Mouse (Mus musculus): ENCODE measurements around the gene B3gntl1. TPM values are rescaled to one million over a fixed set of nuclear protein-coding genes. Genes with fewer than 3 reads are reported as not detected.
"Not testable (repeated sequence)": the region's sequence is repeated elsewhere in the genome, so short reads cannot be mapped to it uniquely, and the experiment has no call there.

The B3gntl1 gene
- total and polyA plus RNA-seq, 3 experiments = 3.8 to 5.9 (median 4.8) TPM

GRCm38 (mm10) chr11:121667541-121667940, 5.4 kb downstream of the B3gntl1 start:
- 93% methylated on average over 4 of the region's 4 CpGs for whole genome bisulfite sequencing
- no peak for DNase-seq
- H3K4me1 ChIP-seq (ENCODE audit: control insufficient read depth, insufficient read depth, low read length) = no peaks in the 10 kb centered on the region; the same call in 1 of the 2 replicates
- no peak overlapping the region for H3K27ac ChIP-seq
- TF ChIP-seq POLR2A (IDR thresholded peaks at IDR 0.05; ENCODE audit: insufficient read depth, low read depth, low read length) = no peak
- no peak overlapping the region for H3K9ac ChIP-seq (ENCODE audit: low read depth, low read length)
- no peaks in the 10 kb centered on the region for H3K27me3 ChIP-seq (ENCODE audit: control insufficient read depth, insufficient read depth, low read length)
- H3K79me2 ChIP-seq (replicated peaks; ENCODE audit: control insufficient read depth, insufficient read depth, low read length) = no peaks in the 10 kb centered on the region
- intact Hi-C loops (cut with DNase I) = no loop called here
- no peak overlapping the region for H3K4me3 ChIP-seq
- no peaks in the 10 kb centered on the region for H3K36me3 ChIP-seq (ENCODE audit: control insufficient read depth, insufficient read depth, low read length)

GRCm38 (mm10) chr11:121661116-121661515, 11.8 kb downstream of the B3gntl1 start:
- no peak for DNase-seq
- no peaks in the 10 kb centered on the region for H3K27me3 ChIP-seq (ENCODE audit: control insufficient read depth, insufficient read depth, low read length)
- peaks cover 4% of the 10 kb centered on the region for H3K4me1 ChIP-seq (ENCODE audit: control insufficient read depth, insufficient read depth, low read length)
- no peak for TF ChIP-seq EP300 (IDR thresholded peaks at IDR 0.05; ENCODE audit: insufficient read depth, low read depth, low read length)
- TF ChIP-seq POLR2A (IDR thresholded peaks at IDR 0.05; ENCODE audit: insufficient read depth, low read depth, low read length) = no peak
- TF ChIP-seq CTCF (IDR thresholded peaks at IDR 0.05) = no peak
- H3K27ac ChIP-seq = no peak overlapping the region
- intact Hi-C loops (cut with DNase I) = no loop called here
- H3K9ac ChIP-seq (ENCODE audit: low read depth, low read length) = no peak overlapping the region
- no peaks in the 10 kb centered on the region for H3K79me2 ChIP-seq (replicated peaks; ENCODE audit: control insufficient read depth, insufficient read depth, low read length)
- H3K4me3 ChIP-seq = no peak overlapping the region
- H3K36me3 ChIP-seq (ENCODE audit: control insufficient read depth, insufficient read depth, low read length) = peaks cover 2% of the 10 kb centered on the region; the same call in 1 of the 2 replicates
- WGBS = 69% methylated on average over 2 of the region's 2 CpGs

- intact Hi-C loops (cut with DNase I); H3K79me2 ChIP-seq (replicated peaks; ENCODE audit: control insufficient read depth, insufficient read depth, low read length): not testable (repeated sequence)
These were observed 12.3 kb downstream of the B3gntl1 start for GRCm38 (mm10) chr11:121660604-121661003.

GRCm38 (mm10) chr11:121658151-121658550, 14.8 kb downstream of the B3gntl1 start:
- Histone ChIP-seq H3K9ac (ENCODE audit: low read depth, low read length) (no peak overlapping the region), H3K79me2 (replicated peaks; ENCODE audit: control insufficient read depth, insufficient read depth, low read length) (no peaks in the 10 kb centered on the region), H3K4me3 (no peak overlapping the region), H3K4me1 (ENCODE audit: control insufficient read depth, insufficient read depth, low read length) (peaks cover 10% of the 10 kb centered on the region), H3K27ac (no peak overlapping the region), H3K27me3 (ENCODE audit: control insufficient read depth, insufficient read depth, low read length) (no peaks in the 10 kb centered on the region), H3K36me3 (ENCODE audit: control insufficient read depth, insufficient read depth, low read length) (peaks cover 2% of the 10 kb centered on the region; the same call in 1 of the 2 replicates)
- 3% methylated on average over 1 of the region's 1 CpGs for WGBS
- DNase-seq = no peak
- intact Hi-C loops (cut with DNase I) = loop anchor here (5.0 kb wide), 1 partner anchor 84 kb away; no protein-coding TSS in a partner anchor
- TF ChIP-seq CTCF (IDR thresholded peaks at IDR 0.05) (peak; percentile 65), POLR2A (IDR thresholded peaks at IDR 0.05; ENCODE audit: insufficient read depth, low read depth, low read length) (no peak)

More at GRCm38 (mm10) chr11:121660604-121661003, 12.3 kb downstream of the B3gntl1 start:
- H3K4me3 ChIP-seq; H3K9ac ChIP-seq (ENCODE audit: low read depth, low read length); H3K4me1 ChIP-seq (ENCODE audit: control insufficient read depth, insufficient read depth, low read length); H3K27me3 ChIP-seq (ENCODE audit: control insufficient read depth, insufficient read depth, low read length); H3K36me3 ChIP-seq (ENCODE audit: control insufficient read depth, insufficient read depth, low read length); DNase-seq; H3K27ac ChIP-seq: not testable (repeated sequence)
- WGBS = 94% methylated on average over 2 of the region's 2 CpGs

GRCm38 (mm10) chr11:121655807-121656511, 17.0 kb downstream of the B3gntl1 start:
- no peaks in the 10 kb centered on the region for H3K27me3 ChIP-seq (ENCODE audit: control insufficient read depth, insufficient read depth, low read length)
- H3K79me2 ChIP-seq (replicated peaks; ENCODE audit: control insufficient read depth, insufficient read depth, low read length) = no peaks in the 10 kb centered on the region
- TF ChIP-seq POLR2A (IDR thresholded peaks at IDR 0.05; ENCODE audit: insufficient read depth, low read depth, low read length) = no peak
- TF ChIP-seq EP300 (IDR thresholded peaks at IDR 0.05; ENCODE audit: insufficient read depth, low read depth, low read length) = no peak
- no peak for TF ChIP-seq CTCF (IDR thresholded peaks at IDR 0.05)
- H3K4me3 ChIP-seq = no peak overlapping the region
- H3K27ac ChIP-seq = no peak overlapping the region
- DNase-seq = no peak
- no peak overlapping the region for H3K9ac ChIP-seq (ENCODE audit: low read depth, low read length)
- H3K36me3 ChIP-seq (ENCODE audit: control insufficient read depth, insufficient read depth, low read length) = peaks cover 2% of the 10 kb centered on the region; the same call in 1 of the 2 replicates
- WGBS = 80% methylated on average over 6 of the region's 6 CpGs
- intact Hi-C loops (cut with DNase I) = loop anchor here (5.0 kb wide), 1 partner anchor 86 kb away; no protein-coding TSS in a partner anchor
- peaks cover 12% of the 10 kb centered on the region for H3K4me1 ChIP-seq (ENCODE audit: control insufficient read depth, insufficient read depth, low read length)

GRCm38 (mm10) chr11:121655166-121655806, 17.7 kb downstream of the B3gntl1 start:
- no peaks in the 10 kb centered on the region for H3K79me2 ChIP-seq (replicated peaks; ENCODE audit: control insufficient read depth, insufficient read depth, low read length)
- TF ChIP-seq POLR2A (IDR thresholded peaks at IDR 0.05; ENCODE audit: insufficient read depth, low read depth, low read length) (no peak), EP300 (IDR thresholded peaks at IDR 0.05; ENCODE audit: insufficient read depth, low read depth, low read length) (no peak), CTCF (IDR thresholded peaks at IDR 0.05) (no peak)
- intact Hi-C loops (cut with DNase I) = loop anchor here (5.0 kb wide), 1 partner anchor 87 kb away; no protein-coding TSS in a partner anchor

More at GRCm38 (mm10) chr11:121655166-121655806, 17.7 kb downstream of the B3gntl1 start:
- no peak overlapping the region for H3K9ac ChIP-seq (ENCODE audit: low read depth, low read length)
- peaks cover 12% of the 10 kb centered on the region for H3K4me1 ChIP-seq (ENCODE audit: control insufficient read depth, insufficient read depth, low read length)
- H3K27ac ChIP-seq = no peak overlapping the region
- no peaks in the 10 kb centered on the region for H3K27me3 ChIP-seq (ENCODE audit: control insufficient read depth, insufficient read depth, low read length)
- WGBS = 56% methylated on average over 6 of the region's 6 CpGs
- DNase-seq = no peak
- peaks cover 2% of the 10 kb centered on the region; the same call in 1 of the 2 replicates for H3K36me3 ChIP-seq (ENCODE audit: control insufficient read depth, insufficient read depth, low read length)
- no peak overlapping the region for H3K4me3 ChIP-seq

All from heart, adult 2 months (tissue).